Mouse (Mus musculus) hindlimb bud, embryonic 11.5 days (tissue): ENCODE data around the gene Cd200r2.
"Not testable (repeated sequence)": the region's sequence is repeated elsewhere in the genome, so short reads cannot be mapped to it uniquely, and the experiment has no call there.

Experiments
- DNase-seq: peaks from one replicate; pipeline ENCODE4 v3.0.0-alpha.2; 2012; ENCODE audit warnings: low read depth, low spot score; ENCODE audit errors: extremely low spot score

The Cd200r2 gene

GRCm38 (mm10) chr16:44866797-44867196, at the start of gene Cd200r2:
TSS of gene Cd200r2 (plus strand) at chr16:44867097.
- no peak for DNase-seq

GRCm38 (mm10) chr16:44818010-44818409, 48.9 kb upstream of the Cd200r2 start:
- DNase-seq, result no peak

- DNase-seq, result no peak
Observed at GRCm38 (mm10) chr16:44820545-44820944, 46.4 kb upstream of the Cd200r2 start.

GRCm38 (mm10) chr16:44832286-44832685, 34.6 kb upstream of the Cd200r2 start:
- no peak for DNase-seq

- DNase-seq, result not testable (repeated sequence)
Observed at GRCm38 (mm10) chr16:44833189-44833588, 33.7 kb upstream of the Cd200r2 start.

GRCm38 (mm10) chr16:44875178-44875577, 8.3 kb downstream of the Cd200r2 start:
- no peak for DNase-seq

- no peak for DNase-seq
Observed at GRCm38 (mm10) chr16:44876625-44877024, 9.7 kb downstream of the Cd200r2 start.

GRCm38 (mm10) chr16:44877595-44877994, 10.7 kb downstream of the Cd200r2 start:
- no peak for DNase-seq

- DNase-seq, result no peak
Observed at GRCm38 (mm10) chr16:44890814-44891213, 23.9 kb downstream of the Cd200r2 start.

- no peak for DNase-seq
Observed at GRCm38 (mm10) chr16:44932016-44932415, 65.1 kb downstream of the Cd200r2 start.

GRCm38 (mm10) chr16:44943468-44943867, 76.6 kb downstream of the Cd200r2 start, which contains the start of gene Cd200r3:
TSS of gene Cd200r3 (plus strand) at chr16:44943678.
- no peak for DNase-seq

- no peak for DNase-seq
Observed at GRCm38 (mm10) chr16:44951360-44952114, 84.6 kb downstream of the Cd200r2 start.

- DNase-seq, result no peak
Observed at GRCm38 (mm10) chr16:44962296-44962695, 95.4 kb downstream of the Cd200r2 start.

- no peak for DNase-seq
Observed at GRCm38 (mm10) chr16:44962777-44963176, 95.9 kb downstream of the Cd200r2 start.

- DNase-seq, result no peak
Observed at GRCm38 (mm10) chr16:44964526-44965374, 97.9 kb downstream of the Cd200r2 start.

GRCm38 (mm10) chr16:44965428-44965827, 98.5 kb downstream of the Cd200r2 start:
- no peak for DNase-seq
